Mouse (Mus musculus) R1 (cell line): ENCODE results near the gene Kcnc1.
A peak's percentile ranks its signal among the peaks of the same experiment; 100 is the strongest.

Source experiments
- DNase-seq: peaks from one replicate; pipeline ENCODE4 v3.0.0-alpha.2; 2018; ENCODE audit warnings: low read depth, low spot score

Gene Kcnc1

DNA sequence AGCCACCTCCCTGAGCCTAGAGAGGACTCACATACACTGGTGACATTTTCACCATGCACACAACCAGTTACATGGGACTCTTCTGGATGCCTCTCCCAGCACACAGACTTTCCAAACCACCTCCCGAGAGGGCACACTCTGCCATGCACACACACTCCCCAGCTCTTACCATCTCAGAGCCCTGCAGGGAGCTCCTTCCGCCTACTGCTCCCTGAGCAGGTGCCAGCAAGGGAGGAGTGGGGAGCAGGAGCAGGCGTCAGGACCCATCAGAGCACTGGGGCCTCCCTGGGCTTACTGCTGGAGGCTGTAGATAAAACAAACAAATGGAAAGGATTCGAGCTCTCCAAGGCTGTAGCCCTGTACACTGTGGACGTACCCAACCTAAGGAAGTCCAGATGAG, 25.2 kb downstream of the Kcnc1 start:
- DNase-seq: no peak

DNA sequence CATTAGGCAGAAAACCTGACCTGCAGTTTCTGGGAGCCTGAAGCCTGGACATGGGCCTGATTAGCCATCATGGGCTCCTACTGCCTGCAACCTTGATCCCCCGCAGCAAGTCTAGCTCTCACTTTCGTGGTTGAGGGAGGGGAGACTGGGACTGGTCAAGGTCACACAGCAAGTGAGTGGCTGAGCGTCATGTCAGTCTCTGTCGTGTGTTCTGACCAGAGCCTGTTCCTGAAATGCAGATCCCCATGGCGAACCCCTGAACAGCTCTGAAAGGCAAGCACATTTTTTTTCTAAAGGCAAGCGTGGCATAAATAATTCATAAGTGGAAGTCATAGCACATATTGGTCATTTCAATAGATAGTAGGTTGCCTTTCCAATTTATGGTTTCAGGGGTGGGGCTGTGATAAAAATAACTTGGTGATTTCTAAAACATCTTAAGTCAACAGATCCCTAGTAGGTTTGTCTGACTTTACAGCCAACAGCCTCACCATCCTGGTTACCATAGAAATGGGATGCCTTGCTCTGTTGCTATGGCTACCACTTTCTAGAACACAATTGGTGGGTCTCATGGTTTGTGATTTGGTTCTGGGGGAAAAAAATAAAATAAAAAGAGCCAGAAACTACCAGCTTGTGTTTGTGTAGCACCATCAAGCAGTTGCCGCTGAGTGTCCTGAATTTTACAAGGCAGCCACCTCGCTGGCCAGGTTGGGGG, 25.9 kb downstream of the Kcnc1 start:
- DNase-seq: peak; percentile 40

DNA sequence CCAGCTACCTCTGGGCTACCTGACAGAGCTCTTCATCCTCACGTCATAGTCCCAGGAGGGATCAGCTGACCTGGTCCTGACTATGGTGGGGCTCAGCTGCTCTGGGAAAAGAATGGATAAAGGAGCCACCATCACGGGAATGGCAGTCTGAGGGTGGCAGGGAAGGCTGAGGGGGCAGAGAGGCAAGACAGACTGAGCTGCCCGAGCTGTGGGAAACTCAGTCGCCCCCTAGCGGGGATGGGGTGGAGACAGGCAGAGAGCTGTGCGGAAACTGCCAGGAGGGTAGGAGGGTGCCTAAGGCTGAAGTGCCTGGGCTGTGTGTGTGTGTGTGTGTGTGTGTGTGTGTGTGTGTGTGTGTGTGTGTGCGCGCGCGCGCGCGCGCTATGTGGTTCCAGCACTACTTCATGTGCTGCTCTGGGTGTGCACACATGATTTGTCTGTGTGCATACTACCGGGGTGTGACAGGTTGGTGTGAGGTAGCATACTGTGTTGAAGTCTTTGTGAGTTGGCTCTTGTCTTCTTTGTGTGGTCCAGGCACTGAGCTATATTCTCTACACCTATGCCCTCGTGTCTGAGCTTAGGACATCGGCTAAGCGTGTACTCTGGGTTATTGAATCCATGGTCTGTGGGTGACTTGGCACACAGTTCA, 26.6 kb downstream of the Kcnc1 start:
- DNase-seq: peak; percentile 49

DNA sequence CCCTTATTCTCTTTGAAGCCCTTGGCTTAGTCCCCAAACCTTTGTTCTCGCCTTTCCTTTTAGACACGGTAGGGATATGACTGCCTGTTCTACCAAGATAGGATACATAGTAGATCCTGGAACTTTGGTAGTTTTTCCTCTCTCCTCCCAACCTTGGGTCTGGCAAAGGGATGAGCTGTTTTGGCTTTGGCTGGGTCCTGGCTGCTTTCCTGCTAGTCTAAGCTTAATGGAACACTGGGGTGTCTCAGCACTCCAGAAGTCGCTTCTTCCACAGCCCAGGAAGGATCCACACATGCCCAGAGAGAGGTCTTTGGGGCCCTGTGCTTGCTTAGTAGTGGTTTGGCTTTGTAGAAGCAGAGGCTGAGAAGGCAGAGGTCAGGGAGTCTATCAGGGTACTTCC, 27.7 kb downstream of the Kcnc1 start:
- DNase-seq: no peak

DNA sequence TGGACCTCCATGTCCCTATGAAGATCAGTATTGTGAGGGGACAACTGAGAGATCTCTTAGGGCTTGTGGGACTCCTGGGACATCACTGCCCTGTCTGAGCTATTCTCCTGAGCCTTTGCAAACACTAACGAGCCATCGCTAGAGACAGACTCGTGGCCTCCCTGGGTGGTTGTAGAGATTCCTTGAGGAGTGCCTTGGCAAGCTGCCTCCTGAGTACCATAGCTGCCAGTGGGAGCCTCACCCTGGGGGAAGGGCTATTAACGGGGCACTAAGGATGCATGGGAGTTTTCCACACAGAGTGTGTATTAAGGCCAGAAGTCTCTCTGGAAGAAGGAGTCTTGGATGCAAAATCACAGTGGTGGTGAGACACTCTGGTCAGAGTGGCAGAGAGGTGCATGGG, 28.7 kb downstream of the Kcnc1 start:
- no peak for DNase-seq

DNA sequence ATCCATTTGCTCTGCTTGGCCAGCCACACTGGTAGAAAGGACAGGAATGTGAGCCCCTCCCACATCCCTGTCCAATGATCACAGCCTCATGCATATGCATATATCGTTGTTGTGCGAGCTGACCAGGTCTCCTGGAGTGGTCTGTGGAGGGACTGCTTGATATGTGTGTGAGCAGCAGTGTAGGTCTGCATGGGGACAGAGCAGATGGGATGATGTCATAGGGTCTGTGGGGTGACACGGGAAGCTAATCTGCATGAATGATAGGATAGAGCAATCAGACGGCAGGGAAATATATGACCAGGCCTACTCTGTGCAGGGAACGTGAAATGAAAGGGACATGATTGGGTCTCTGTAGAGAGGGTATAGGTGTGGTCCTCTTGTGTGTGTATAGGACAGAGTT, 37.6 kb downstream of the Kcnc1 start:
- DNase-seq: no peak

DNA sequence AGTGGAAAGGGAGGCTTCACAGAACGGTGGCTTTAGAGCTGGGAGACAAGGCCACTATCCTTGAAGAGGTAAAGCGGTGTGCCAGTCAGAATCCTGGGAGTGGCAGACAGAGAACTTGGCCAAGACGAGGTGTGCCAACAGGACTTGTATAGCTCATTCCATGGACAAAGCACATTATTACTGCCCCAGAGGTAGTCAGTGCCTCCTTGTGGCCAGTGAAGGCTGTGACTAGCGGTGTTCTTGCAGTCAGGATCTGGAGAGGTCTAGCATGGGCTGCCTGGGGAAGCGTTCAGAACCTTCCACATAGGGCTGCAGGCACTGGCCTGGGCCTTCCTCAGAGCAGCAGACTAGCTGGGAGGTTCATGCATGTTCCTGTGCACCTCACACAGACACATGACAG, 39.5 kb downstream of the Kcnc1 start:
- DNase-seq: no peak

DNA sequence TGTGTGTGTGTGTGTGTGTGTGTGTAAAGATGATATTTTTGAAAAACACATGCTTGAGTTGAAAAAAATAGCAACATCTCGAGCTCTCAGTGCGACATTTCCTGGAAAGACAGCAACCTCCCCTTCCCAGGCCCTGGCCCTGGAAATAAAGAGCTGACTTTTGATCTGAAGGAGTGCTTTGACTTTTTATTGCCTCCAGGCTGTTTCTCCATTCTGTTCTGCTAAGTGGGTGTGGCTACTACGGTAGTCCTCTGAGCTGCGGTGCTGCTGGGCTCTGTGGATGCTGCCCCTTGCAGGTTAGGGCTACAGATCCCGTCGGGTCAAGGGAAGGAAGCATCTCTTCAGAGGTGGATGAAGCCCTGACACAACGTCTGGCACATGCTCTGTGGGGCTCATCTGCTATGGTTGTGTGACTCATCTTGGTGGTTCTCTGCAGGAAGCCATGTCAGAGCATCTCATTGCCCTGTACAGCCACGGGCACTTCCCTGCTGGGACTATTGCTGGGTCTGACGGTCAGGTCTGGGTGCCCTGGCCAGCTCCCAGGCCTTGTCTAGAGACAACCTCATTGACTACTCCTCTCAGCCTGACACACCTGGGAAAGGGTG, 42.3 kb downstream of the Kcnc1 start:
- DNase-seq: no peak

DNA sequence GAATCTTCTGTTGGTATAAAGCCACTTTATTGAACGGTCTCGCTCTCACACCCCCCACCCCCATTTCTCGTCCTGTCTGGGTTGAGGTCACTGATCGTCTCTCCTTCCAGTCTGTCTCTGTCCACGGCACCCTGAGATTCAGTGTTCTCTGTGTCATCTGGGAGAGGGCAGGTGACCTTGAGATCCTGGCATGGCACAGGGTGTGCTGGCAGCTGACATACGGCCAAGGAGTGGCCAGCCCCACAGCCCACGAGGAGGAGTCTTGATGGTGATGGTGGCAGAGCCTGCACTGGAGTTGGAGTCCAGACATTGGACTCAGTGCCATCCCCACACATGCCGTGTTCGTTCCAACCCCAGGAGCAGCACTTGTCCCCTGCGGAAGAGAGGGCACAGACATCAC, 46.9 kb downstream of the Kcnc1 start:
- DNase-seq: no peak

DNA sequence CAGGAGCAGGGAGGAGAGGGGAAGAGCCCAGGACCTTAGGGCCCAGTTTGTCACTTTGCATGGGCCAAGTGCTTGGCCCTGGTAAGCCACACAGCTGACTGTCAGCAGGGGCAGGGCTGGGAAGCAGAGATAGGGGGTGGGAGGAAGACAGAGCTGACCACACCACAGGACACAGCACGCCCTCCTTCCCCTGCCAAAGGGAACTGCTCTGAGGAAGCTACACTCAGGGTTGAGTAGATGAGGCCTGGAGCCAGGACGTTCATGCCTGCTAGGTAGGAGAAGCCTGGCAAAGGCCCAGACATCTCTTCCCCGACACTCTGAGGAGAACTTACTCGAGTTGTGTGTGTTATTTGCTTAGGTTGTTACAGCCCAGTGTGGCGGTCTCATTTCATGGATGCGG, 49.6 kb downstream of the Kcnc1 start:
- no peak for DNase-seq

DNA sequence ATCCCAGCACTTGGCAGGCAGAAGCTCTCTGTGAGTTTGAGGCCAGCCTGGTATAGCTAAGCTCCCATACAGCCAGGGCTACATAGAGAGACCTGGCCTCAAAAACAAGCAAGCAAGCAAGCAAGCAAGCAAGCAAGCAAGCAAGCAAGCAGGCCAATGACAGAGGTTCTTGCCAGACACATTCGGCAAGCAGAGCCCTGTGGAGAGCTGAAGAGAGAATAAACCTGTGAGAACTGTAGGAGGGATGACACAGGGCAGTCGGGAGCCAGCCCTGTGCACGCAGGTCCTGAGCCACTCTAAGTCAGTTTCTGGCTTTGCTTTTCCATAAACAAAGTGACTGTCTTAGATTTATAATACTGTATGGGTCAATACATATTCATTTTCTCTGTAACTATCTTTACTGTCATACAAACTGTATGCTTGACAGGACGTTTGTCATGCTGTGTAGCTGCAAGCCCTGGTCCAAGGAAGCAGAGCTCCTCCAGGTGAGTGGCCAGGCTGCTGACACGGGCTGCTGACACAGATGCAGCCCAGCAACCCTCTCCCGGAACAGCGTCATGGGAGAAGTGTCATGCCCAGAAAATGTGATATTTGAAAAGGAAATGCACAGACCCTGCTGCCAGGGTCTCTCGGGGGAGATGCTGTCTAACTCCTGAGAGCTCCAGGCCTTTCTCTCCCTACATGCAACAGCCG, 51.3 kb downstream of the Kcnc1 start:
- no peak for DNase-seq

DNA sequence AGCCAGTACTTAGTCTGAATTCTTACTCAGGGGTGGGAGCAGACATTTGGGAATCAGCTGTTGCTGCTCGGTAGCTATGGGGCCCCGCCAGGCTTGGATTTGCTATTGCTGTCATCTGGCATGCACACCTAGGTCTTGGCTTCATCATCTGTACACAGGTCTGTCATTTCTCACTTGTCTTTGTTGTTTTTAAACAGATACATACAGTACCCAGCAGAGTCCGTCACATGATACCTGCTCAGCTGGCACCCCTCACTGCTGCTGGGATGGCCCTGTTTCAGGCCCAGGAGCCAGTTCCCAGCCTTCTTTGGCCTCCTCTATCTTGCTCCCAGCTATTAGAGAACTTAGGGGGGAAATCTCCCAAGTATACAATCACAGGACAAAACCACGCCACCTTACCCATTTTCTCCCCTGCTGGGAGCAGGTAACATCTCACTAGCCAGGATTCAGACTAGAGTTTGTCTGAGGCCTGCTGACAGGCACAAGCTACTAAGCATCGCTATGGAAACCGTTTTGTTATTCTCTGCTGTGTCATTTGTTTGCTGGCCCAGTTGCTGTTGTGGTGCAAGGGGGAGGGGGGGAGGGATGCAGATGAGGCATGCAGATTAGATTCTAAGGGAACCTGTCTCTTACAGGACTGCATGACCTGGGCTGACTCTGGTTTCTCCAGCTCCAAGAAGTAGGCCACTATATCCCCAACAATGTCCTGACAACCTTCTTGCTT, 52.8 kb downstream of the Kcnc1 start:
- DNase-seq: peak; percentile 25

DNA sequence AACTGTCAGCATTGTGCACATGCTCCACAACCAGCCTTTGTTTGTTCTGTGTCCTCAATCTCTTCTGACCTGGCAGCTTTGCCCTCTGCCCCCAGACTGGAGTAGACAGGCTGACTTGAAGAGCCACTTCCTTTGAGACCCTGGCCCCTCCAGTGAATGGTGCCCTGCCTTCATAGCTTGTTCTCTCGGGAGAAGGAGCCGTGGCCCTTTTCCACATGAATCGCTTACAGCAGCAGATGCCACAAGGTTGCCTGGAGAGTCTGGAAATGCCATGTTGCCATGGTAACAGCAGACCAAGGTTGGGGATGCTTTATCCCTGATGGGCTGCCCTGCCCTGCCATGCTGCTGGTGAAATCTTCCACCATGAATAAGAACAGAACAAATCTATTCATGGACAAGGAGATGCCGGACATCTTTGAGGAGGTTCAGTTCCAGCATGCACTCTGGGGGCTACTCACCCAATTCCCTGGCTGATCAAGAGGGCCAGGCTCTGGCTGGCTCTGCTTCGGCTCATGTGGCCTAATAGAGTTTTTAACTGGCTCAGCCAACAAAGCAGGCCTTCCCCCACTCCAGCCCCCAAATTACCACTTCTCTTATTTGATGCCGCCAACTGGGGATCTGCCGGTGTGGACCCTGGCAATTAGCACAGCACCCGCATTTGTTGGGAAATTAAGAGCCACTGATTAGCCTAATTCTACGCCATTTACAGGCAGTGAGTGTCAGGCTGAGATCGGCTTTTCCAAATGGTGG, 57.8 kb downstream of the Kcnc1 start:
- peak; percentile 39 for DNase-seq

DNA sequence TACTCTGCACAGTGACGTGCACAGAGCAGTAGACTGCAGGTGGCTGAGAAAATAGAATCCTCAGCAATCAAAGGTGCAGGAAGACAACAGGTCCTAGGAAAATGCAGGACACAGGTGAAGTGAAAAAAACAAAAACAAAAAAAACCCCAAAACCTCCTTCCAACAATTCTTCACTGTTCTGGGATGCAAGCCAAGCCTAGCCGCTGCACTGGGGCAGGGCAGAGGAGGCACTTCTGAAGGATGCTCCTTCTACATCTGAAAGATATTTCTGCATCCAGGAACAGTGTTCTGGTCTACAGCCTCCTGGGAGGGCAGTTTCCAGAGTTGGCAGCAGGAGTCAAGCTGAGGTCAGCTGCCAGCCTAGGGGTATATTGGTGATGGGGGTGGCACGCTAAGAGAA, 61.6 kb downstream of the Kcnc1 start:
- no peak for DNase-seq

DNA sequence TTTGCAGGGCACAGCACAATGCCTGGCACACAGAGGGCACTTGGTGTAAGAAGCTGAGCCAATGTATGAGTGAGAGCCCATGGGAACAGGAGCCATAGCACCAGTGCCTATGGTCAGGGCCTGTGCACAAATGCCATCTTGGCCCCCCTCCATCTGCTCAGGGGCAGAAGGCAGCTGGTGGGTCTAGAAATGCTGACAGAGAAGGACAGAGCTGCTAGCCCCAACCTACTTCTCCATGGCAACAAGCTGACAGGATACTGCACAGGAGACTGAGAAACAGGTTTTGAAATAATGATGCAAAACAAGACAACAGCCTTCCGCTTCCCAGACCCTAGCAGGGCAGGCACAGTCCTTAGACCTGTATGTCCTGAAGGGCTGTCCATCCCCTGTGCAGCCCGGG, 62.9 kb downstream of the Kcnc1 start:
- DNase-seq: no peak

DNA sequence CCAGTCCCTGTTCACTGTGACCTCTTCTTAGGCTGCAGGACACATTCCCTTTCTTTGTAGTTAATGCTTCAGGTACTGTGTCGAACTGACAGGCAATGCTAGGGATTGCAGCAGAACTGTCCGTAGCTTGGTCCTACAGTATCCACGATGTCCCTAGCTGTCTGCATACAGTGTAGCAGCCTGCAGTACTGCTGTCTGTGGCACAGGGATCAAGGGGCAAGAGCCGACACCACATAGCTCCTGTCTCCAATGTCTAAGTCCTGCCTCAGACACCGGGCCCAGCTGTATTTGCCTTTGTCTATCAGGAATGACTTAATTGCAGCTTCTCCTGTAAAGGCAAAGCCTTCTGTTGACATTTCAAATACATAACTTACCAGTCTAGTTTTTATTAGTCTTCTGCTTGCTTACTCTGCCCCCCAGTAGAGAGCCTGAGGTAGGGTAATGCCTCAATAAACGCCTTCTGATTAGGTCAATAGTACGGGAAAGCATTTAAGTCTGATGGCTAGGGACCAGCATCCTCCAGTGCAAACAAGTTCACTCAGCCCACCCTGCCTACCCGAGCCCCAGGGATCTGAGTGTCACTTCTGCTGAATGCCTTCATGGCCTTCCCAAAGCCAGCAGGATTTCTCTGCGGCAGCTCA, 63.4 kb downstream of the Kcnc1 start:
- no peak for DNase-seq

DNA sequence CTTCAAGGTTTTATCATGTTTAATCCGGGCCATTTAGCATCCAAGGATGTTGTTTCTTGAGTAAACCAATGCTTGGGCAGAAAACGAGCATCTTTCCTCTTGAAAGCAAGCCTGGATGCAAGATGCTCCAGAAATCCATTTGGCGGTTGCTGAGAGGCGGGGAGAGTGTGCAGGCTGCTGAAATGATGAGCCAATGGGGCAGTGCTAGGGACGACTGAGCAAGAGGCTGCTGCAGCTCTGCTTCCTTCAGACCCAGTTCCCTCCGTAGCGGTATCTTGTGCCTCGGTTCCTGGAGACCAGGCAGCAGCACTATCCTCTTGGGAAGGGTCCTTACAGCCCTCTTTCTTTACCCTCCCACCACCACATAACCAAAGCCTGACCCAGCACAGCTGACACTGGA, 66.0 kb downstream of the Kcnc1 start:
- DNase-seq: no peak

DNA sequence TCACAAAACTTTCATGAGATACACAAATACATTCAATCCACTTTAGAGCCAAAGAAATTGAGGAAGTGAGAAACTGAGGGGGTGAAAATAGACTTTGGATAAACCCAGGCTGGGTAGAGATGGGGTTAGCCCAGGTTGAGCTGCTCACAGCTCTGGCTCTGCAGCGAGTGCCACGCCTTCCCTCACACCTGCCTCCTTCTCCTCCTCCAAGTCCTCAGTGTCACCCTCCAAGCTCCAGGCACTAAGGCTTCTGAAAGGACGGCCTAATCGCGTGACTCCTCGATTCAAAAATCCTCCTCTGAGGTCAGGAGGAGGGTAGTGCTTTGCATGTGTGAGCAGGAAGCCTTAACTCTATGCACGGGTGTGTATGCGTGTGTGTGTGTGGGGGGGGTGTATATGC, 66.8 kb downstream of the Kcnc1 start:
- DNase-seq: no peak

DNA sequence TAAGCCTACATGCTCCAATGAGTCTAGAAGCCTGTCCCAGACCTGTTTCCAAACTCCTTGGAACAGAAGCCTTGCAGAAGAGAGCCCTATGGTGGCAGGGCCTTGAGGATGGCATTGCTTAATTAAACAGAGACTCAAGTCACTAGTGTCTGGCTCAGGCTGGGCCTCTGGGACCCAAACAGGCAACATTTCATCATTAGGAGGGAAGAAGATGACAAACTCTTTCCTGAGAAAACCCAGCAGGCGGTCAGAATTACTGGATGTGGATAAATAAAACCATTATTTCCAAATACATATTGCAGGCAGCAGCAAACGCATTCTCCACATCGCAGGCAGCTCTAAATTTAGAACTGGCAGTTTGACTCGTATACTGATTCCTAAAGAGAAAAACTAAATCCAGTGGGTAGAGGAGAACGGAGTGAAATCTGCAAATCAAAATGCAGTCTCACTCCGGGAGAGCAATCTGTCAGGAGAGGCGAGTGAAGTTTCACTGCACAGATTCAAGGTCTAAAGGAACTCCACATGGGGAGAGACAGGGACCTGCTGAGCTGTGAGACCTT, 70.2 kb downstream of the Kcnc1 start:
- DNase-seq: no peak

DNA sequence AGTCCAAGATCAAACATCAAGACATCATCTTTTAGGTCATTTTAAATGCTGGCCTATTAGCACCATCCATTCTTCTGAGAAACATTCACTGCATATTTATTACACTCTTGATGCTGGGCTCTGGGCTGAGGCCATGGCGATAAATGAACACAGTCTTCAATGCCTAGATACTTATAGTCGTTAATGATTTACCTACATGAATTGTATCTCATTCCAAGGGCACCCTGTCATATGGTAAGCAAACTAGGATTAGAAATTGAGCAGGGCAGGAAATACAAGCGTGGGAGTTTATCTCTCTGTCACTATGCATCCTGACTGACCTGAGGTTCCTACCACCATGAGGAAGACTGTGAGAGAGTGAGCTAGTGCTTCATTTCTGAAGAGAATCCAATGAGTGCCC, 73.2 kb downstream of the Kcnc1 start:
- DNase-seq: no peak
